Mouse (Mus musculus): ENCODE data around the gene Fads3. TPM values are rescaled to one million over a fixed set of nuclear protein-coding genes. Genes with fewer than 3 reads are reported as not detected.

The Fads3 gene
- 10 to 100 TPM in 1 of 2 experiments, 1 to 10 TPM in 1; 9.4 to 23.4 TPM for total RNA-seq (2021)
- long read RNA-seq, experiment 1, transcript Fads3-201 (12 exons, 3,687 nt): major isoform, 18 of 23 reads
- long read RNA-seq, experiment 1, partial matches to known transcripts: 0 of 23 reads
- long read RNA-seq, experiment 1, other reads (novel, unspliced or antisense): 4 of 23 reads
- long read RNA-seq, experiment 2, transcript Fads3-201 (12 exons, 3,687 nt): major isoform, 5 of 7 reads
- long read RNA-seq, experiment 2, partial matches to known transcripts: 0 of 7 reads
- long read RNA-seq, experiment 2, other reads (novel, unspliced or antisense): 2 of 7 reads

DNA sequence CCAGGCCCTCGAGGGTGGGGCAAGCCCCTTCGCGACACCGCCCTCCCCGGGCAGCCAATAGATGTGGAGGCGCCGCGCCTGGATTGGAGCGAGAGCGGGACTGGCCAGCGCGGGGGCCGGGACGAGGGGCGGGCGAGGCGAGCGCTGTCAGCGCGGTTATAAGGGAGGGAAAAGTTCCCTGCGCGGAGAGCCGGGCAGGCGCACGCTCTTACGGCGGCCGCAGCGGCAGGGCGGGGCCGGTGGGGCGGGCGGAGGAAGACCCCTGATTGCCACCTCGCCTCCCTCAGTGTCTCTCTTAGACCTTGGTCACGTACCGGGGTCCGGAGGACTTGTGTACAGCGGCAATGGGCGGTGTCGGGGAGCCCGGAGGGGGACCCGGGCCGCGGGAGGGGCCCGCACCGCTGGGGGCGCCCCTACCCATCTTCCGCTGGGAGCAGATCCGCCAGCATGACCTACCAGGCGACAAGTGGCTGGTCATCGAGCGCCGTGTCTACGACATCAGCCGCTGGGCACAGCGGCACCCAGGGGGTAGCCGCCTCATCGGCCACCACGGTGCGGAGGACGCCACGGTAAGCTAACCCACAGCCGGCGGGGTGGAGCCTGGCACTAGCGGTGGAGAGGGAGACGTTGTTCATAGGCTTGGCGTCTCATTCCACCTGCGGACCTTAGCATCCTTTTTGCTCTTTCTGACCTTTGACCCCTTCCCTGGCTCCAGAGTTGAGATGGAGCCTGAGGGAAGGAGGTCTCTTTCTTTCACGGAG lies at the start of gene Fads3:
TSS of gene Fads3 (plus strand) at position 182 of the 761 bp plus-strand sequence.
- DNase-seq: peak; percentile 90

DNA sequence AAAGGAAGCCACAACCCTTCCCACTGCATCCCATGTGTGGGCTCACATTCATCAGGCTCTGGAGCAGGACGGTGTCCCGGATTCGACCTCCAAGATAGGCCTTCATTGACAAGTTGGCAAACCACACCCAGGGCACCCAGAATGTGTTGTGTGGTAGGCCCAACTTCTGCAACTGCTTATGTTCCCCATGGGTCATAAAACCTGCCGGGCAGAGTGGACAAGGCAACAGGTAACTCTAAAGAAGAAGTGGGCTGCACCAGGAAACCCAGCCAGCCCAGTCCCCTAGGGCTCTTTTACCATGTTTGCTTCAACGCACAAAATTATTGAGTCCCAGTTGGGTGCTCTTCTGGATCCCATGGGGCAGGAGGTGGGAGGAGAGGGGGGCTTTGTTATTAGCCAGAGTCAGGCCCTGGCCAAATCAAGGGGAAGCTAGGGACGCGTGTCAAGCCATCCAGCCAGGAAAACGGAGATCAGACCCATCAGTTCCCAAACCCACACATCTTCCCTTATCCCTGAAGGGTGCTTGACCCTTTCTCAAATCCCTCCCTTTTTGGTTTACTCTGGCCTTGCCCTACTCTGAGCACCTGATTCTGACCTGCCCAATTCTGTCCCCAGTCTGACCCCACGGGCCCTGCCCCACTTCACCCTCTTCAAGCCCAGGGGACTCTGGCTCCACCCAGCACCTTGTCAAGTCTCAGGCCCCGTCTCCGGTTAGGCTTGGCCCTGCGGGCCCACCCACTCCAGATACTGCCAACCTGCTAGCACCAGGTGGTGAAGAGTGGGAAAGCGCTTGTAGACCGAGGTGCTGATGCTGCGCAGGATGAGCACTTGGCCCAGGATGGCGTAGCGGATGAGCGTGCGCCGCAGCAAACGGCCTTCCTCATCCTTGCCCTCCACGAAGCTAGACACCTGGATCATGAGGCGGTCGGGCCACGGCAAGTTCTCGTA lies 49.1 kb upstream of the Fads3 start:
- DNase-seq: no peak

GRCm38 (mm10) chr19:9993036-9993656 lies 48.2 kb upstream of the Fads3 start:
- peak; percentile 89 to 93 for DNase-seq

GRCm38 (mm10) chr19:9997204-9998062 lies 43.9 kb upstream of the Fads3 start:
- no peak for DNase-seq

DNA sequence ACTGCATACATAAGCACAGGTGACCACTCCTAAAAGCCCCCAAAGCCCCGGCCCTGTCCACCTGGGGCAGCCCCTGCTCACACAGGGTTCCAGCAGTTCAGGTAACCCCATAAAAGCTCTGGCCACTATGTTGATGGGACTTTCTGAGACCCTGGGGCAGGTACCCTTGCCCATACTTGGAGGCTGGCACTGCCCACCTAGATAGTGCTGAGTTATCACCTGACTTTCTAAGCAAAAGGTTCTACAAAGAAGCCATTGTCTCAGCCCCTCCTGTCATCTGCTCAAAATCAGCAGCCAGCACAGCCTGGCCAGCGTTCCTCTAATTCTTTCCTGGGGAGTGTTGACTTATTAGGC lies 43.3 kb upstream of the Fads3 start:
- DNase-seq: no peak

DNA sequence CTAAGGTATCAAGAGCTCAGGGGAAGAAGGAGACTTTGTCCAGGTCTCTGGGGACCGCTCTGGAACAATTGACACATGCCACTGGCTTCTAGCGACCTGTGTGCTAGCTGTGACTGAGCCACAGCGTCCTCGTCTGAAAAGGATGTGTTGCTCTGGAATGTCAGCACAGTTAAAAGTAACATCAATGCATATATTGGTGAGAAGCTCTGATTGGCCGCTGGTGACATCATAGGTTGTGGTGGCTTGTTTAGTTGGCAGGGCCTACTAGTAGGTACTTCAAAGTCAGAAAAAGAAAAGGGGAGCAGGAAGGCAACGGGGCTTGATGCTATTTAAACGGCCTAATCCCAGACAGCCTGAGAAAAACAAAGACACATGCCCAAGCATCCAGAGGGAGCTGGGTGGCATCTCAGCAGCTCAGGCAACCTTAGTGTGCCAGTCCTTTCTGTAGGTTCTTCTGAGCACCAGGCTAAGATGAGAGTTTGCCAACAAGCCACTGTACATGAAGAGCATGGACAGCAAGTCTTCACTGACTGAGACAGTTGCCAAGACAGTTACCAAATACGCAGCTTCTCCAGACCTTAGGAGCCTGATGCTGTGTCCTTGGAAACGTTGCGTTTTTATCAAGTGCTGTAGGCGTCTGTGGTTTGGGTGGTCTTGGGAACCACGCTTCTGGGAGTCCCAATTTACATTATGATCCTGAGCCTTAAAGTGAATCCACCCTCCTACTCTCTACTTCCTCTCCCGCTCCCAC lies 42.5 kb upstream of the Fads3 start:
- DNase-seq: no peak

GRCm38 (mm10) chr19:10000330-10000729 lies 41.0 kb upstream of the Fads3 start:
- DNase-seq: peak in 1 of 2 experiments; percentile 55

- DNase-seq: no peak
These were observed 40.0 kb upstream of the Fads3 start, which contains the start of the genes Best1 and Rab3il1 for GRCm38 (mm10) chr19:10001206-10001969. TSS of gene Best1 (minus strand) at chr19:10001633. TSS of gene Rab3il1 (plus strand) at chr19:10001669.

GRCm38 (mm10) chr19:10003696-10004095 lies 37.7 kb upstream of the Fads3 start:
- DNase-seq: no peak

DNA sequence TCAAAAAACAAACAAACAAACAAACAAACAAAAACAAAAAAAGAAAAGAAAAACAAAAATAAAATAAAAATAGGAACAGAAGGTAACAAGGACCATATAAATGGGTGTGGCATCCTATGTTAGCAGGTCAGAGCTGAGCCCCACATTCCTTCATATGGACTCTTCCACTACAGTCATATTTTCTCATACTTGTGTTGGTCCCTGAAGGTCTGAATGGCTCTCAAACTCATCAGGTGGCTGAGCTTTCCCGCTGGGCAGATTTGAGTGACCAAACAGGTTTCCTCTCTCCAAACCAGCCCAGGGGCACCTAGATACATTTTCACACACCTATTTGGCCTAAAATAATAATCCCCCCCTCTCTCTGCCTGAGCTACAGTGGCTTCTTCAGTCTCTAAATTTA lies 30.0 kb upstream of the Fads3 start:
- no peak for DNase-seq

DNA sequence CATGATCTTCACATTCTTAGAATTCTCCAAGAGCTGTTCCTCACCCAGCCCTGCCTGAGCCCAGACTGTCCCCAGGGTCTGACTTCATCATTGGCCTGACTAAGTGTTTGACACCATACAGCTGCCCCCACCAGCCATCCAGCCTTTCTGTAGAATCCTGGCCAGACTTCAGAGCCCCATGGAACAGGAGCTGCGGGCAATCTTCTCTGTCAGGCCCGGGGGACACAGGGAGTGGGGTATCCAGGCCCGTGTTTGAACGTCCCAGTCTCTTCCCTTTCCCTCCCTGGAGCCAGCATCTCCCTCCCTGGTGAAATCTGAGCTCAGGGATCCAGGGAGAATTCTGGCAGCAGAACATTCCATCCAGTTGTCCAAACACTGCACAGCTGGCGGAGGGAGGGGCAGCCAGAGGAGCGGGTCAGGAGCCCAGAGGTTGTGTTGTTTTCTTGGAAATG lies 28.5 kb upstream of the Fads3 start:
- DNase-seq: peak in 1 of 2 experiments; percentile 13

- no peak for DNase-seq
These were observed 28.0 kb upstream of the Fads3 start for GRCm38 (mm10) chr19:10013348-10013747.

- peak in 1 of 2 experiments; percentile 26 for DNase-seq
These were observed 27.5 kb upstream of the Fads3 start for GRCm38 (mm10) chr19:10013913-10014312.

DNA sequence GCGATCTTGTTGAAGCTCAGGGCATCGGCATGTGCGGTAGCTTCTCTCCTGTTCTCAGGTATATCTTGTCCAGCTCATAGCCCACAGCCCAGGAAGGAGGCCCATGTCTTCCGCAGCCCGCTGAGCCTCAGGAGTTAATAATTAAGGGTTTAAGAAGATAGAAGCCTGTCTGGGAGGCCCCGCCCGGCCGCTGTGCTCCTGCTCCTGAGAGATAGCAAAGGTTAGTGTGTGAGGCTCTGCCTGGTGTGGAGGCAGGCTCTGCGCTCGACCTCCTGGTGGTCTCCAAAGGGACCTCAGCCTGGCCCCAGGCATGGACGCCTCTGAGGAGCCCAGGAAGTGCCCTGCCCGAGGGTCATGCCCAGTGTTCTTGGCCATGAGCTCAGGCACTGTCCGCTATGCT lies 26.5 kb upstream of the Fads3 start:
- no peak for DNase-seq

DNA sequence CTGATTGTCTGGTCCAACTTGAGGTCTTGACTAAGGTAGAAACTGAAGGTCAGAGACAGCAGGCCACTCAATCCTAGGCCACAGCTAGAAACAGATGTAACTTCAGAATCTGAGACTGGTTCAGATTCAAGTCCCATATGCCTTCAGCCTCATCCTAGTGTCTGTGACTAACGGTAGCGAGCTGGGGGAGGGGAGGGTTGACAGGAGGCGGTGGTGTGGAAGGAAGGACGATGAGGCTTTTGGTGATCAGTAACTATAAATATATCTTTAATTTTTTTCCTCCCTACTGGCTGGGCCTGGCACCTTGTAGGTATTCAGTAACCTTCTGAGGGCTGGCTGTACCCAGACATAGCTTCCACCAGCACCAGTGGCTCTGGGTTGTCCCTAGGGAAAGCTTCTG lies 25.9 kb upstream of the Fads3 start:
- DNase-seq: no peak

DNA sequence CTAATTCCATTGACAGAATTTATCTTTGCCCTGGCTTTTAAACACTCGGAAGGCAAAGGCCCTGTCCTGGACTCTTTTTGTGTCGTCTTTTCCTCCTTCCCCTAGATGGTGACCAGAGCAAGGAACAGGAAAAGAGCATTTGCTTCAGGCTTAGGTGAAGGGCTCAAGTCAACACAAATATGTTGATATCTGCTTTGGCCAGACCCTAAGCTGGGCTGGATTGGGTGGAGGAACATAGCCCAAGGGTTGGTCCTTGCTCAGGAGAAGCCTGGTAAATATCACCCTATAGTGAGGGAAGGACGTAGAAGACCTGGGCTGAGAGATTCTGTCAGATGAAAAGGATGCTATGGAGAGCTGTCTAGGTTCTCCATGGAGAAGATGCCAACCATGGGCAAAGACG lies 25.2 kb upstream of the Fads3 start:
- DNase-seq: no peak

- DNase-seq: peak; percentile 96 to 98
These were observed 23.5 kb upstream of the Fads3 start for GRCm38 (mm10) chr19:10017637-10018526.

DNA sequence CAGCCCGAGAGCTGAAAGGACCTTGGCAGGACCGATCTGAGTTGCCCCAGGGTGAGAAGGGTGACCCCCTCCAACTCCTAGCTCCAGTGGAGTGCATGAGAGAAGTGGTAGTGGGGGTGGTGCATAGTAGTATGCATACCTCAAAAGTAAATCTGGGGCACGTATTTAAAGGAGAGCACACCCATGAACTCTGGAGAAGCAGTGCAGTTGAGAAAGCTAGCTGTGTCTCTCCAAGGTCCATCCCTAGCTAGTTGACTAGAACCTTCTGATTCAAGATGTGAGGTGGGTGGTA lies 22.9 kb upstream of the Fads3 start:
- no peak for DNase-seq

Data from adrenal gland, postnatal 36 days (tissue).